Mouse (Mus musculus) mesoderm, embryonic 11.5 days (tissue): ENCODE measurements around the gene Hoxb8.

ENCODE experiments used
- DNase-seq: peaks from one replicate; pipeline ENCODE4 v3.0.0-alpha.2; 2012; ENCODE audit warnings: low read depth, low spot score

The Hoxb8 gene

DNA sequence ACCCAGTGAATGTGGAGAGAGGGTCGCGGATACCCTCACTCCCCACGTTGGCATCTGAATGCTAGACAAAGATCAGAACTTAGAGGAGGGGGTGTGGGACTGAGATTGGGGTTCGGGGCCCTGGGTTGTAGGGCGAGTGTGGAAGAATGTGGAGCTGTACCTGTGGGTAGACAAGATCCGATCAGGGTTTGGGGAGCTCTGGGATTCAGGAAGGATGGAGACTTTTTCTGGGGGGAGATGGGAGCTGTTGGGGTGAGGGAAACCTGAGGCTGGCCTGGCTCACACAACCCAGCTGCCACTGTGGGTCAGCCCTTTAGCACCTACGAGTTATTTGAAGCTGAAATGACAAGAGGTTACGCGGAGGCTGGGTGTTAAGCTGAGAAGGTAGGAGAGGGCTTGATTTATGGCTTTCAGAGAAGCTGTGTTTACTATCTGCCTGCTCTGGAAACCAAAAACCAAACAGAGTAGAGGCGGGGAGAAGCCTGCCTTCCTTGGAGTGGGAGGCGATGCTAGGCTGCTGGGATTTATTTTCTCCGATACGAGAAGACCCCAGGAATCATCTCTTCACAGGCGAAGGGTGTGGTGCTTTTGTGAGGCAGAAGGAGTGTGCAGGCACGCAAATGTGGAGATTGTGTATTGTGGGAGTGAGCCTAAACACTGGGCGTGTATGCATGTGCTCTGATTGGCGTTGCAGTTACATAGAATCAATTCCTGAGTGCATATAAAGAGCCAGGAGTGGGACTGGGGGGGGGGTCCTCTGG is 51.7 kb downstream of the Hoxb8 start:
- DNase-seq = no peak

DNA sequence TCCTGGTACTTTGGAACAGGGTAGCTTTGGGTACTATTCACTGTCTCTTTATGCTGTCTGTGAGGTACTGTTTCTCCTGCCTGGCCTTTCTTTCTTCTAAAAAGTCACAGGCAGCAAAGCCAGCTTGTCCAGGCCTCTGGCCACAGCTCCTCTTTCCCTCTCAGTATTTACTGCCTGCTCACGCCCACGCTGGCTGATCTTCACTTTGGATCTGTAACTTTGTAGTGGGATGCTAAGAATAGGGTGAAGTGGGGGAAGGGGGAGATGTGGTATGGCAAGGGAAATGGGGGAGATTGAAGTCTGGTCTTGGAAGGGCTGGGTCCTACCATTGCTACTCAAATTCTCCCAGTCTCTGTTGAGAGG is 52.3 kb downstream of the Hoxb8 start:
- DNase-seq = no peak
